Mouse (Mus musculus) MEL (cell line): Measurements from ENCODE around the gene Ppp1r14b. TPM values are rescaled to one million over a fixed set of nuclear protein-coding genes. Genes with fewer than 3 reads are reported as not detected.

ENCODE experiments used
- DNase-seq: peaks from one replicate; pipeline ENCODE4 v3.0.0; 2011; ENCODE audit warnings: low read depth, low spot score
- H3K27ac ChIP-seq: 2 replicates; pipeline ENCODE4 v1.5.1; 2012; ENCODE audit warnings: low read depth, mild to moderate bottlenecking, control low read depth, low read length, moderate library complexity; ENCODE audit not compliant: control insufficient read depth
- H3K27me3 ChIP-seq, 2 experiments: fragments of 150-350 bp in 1 of 2; sonication (generic) in 1 of 2; 2 replicates each; pipeline ENCODE4 v1.6.1; 2012; ENCODE audit warnings: low read length in 2 of 2, mild to moderate bottlenecking in 2 of 2, improper control_type of control experiment in 1 of 2, moderate library complexity in 1 of 2; ENCODE audit not compliant: insufficient read depth in 2 of 2, control insufficient read depth in 1 of 2
- H3K36me3 ChIP-seq, 2 experiments: 2 replicates each; pipeline ENCODE4 v1.6.1; 2012 to 2014; ENCODE audit warnings: low read length in 2 of 2, improper control_type of control experiment in 1 of 2, inconsistent platforms in 1 of 2, mild to moderate bottlenecking in 1 of 2; ENCODE audit not compliant: insufficient read depth in 2 of 2, control insufficient read depth in 1 of 2
- H3K4me1 ChIP-seq, 2 experiments: fragments of 150-350 bp in 1 of 2; sonication (generic) in 1 of 2; 2 replicates each; pipeline ENCODE4 v1.6.1; 2012; ENCODE audit warnings: low read length in 2 of 2, improper control_type of control experiment in 1 of 2, mild to moderate bottlenecking in 1 of 2; ENCODE audit not compliant: insufficient read depth in 2 of 2, control insufficient read depth in 1 of 2
- H3K4me3 ChIP-seq, 2 experiments: fragments of 150-350 bp in 1 of 2; sonication (generic) in 1 of 2; 2 replicates each; pipeline ENCODE4 v1.5.1; 2012; ENCODE audit warnings: low read depth in 2 of 2, low read length in 2 of 2, mild to moderate bottlenecking in 2 of 2, moderate library complexity in 2 of 2, control low read depth in 1 of 2, improper control_type of control experiment in 1 of 2; ENCODE audit not compliant: control insufficient read depth in 1 of 2, insufficient read depth in 1 of 2
- H3K79me2 ChIP-seq: 2 replicates; pipeline ENCODE4 v1.6.1; 2012; ENCODE audit warnings: mild to moderate bottlenecking, low read length, moderate library complexity; ENCODE audit not compliant: control insufficient read depth, poor library complexity, insufficient read depth
- H3K9ac ChIP-seq: 2 replicates; pipeline ENCODE4 v1.6.1; 2012; ENCODE audit warnings: low read depth, mild to moderate bottlenecking, control low read depth, low read length, moderate library complexity; ENCODE audit not compliant: control insufficient read depth, poor library complexity, severe bottlenecking
- H3K9me3 ChIP-seq: fragments of 150-350 bp; sonication (generic); replicated peaks from 2 replicates; pipeline ENCODE4 v1.6.1; 2012; ENCODE audit warnings: mild to moderate bottlenecking, low read length, improper control_type of control experiment, moderate library complexity; ENCODE audit not compliant: insufficient read depth
- CHD1 ChIP-seq: IDR thresholded peaks from 2 replicates; pipeline ENCODE4 v1.6.1; 2012; ENCODE audit warnings: low read depth, mild to moderate bottlenecking, inconsistent platforms, low read length, improper control_type of control experiment
- CHD2 ChIP-seq: IDR thresholded peaks from 2 replicates; pipeline ENCODE4 v1.6.1; 2011; ENCODE audit warnings: low read length, improper control_type of control experiment
- CTCF ChIP-seq, 3 experiments: IDR thresholded peaks in 2 of 3; conservative IDR thresholded peaks in 1 of 3; 2 replicates each; pipeline ENCODE4 v1.5.1; 2011 to 2012; ENCODE audit warnings: low read length in 3 of 3, low read depth in 2 of 3, mild to moderate bottlenecking in 2 of 3, improper control_type of control experiment in 1 of 3, inconsistent platforms in 1 of 3, mixed read lengths in 1 of 3, moderate library complexity in 1 of 3; ENCODE audit not compliant: control insufficient read depth in 1 of 3, insufficient read depth in 1 of 3, poor library complexity in 1 of 3, severe bottlenecking in 1 of 3
- E2F4 ChIP-seq: IDR thresholded peaks from 2 replicates; pipeline ENCODE4 v1.6.1; 2011; ENCODE audit warnings: low read depth, low read length, improper control_type of control experiment, borderline replicate concordance
- ETS1 ChIP-seq: IDR thresholded peaks from 2 replicates; pipeline ENCODE4 v1.6.1; 2012; ENCODE audit warnings: low read depth, mild to moderate bottlenecking, inconsistent platforms, low read length, improper control_type of control experiment, moderate library complexity
- GABPA ChIP-seq: IDR thresholded peaks from 2 replicates; pipeline ENCODE4 v1.6.1; 2012; ENCODE audit warnings: low read depth, mild to moderate bottlenecking, inconsistent platforms, low read length, improper control_type of control experiment, moderate library complexity
- GATA1 ChIP-seq: IDR thresholded peaks from 2 replicates; pipeline ENCODE4 v1.6.1; 2011; ENCODE audit warnings: low read depth, low read length, improper control_type of control experiment
- HCFC1 ChIP-seq: IDR thresholded peaks from 2 replicates; pipeline ENCODE4 v1.6.1; 2012; ENCODE audit warnings: low read depth, mild to moderate bottlenecking, inconsistent platforms, low read length, improper control_type of control experiment, moderate library complexity
- JUND ChIP-seq: IDR thresholded peaks from 2 replicates; pipeline ENCODE4 v1.6.1; 2011; ENCODE audit warnings: low read depth, mild to moderate bottlenecking, improper control_type of control experiment, low read length
- MAZ ChIP-seq: IDR thresholded peaks from 2 replicates; pipeline ENCODE4 v1.6.1; 2012; ENCODE audit warnings: low read depth, mild to moderate bottlenecking, inconsistent platforms, low read length, improper control_type of control experiment
- MYB ChIP-seq: IDR thresholded peaks from 2 replicates; pipeline ENCODE4 v1.6.1; 2011; ENCODE audit warnings: mild to moderate bottlenecking, low read depth, low read length, improper control_type of control experiment
- NELFE ChIP-seq: IDR thresholded peaks from 2 replicates; pipeline ENCODE4 v1.6.1; 2011; ENCODE audit warnings: low read depth, low read length, improper control_type of control experiment
- NRF1 ChIP-seq: IDR thresholded peaks from 2 replicates; pipeline ENCODE4 v1.6.1; 2014; ENCODE audit warnings: low read depth, mild to moderate bottlenecking, inconsistent platforms, low read length, improper control_type of control experiment, moderate library complexity; ENCODE audit not compliant: poor library complexity, insufficient read depth, severe bottlenecking
- POLR2A ChIP-seq, 2 experiments: IDR thresholded peaks; 2 replicates each; pipeline ENCODE4 v1.6.1; 2011 to 2012; ENCODE audit warnings: low read length in 2 of 2, mild to moderate bottlenecking in 2 of 2, control low read depth in 1 of 2, improper control_type of control experiment in 1 of 2, low read depth in 1 of 2, moderate library complexity in 1 of 2; ENCODE audit not compliant: control insufficient read depth in 1 of 2, insufficient read depth in 1 of 2, poor library complexity in 1 of 2
- POLR2AphosphoS5 ChIP-seq: IDR thresholded peaks from 2 replicates; pipeline ENCODE4 v1.6.1; 2012; ENCODE audit warnings: low read depth, borderline replicate concordance, mild to moderate bottlenecking, inconsistent platforms, low read length, moderate library complexity, mixed read lengths
- RCOR1 ChIP-seq: IDR thresholded peaks from 2 replicates; pipeline ENCODE4 v1.6.1; 2012; ENCODE audit warnings: low read depth, mild to moderate bottlenecking, inconsistent platforms, low read length, improper control_type of control experiment
- SIN3A ChIP-seq: IDR thresholded peaks from 2 replicates; pipeline ENCODE4 v1.6.1; 2012; ENCODE audit warnings: low read length, improper control_type of control experiment, inconsistent platforms
- SMC3 ChIP-seq: IDR thresholded peaks from 2 replicates; pipeline ENCODE4 v1.6.1; 2011; ENCODE audit warnings: low read depth, low read length, improper control_type of control experiment
- TBP ChIP-seq: IDR thresholded peaks from 2 replicates; pipeline ENCODE4 v1.8.0; 2011; ENCODE audit warnings: low read depth, low read length, improper control_type of control experiment
- TCF12 ChIP-seq: IDR thresholded peaks from 2 replicates; pipeline ENCODE4 v1.6.1; 2014; ENCODE audit warnings: low read depth, mild to moderate bottlenecking, inconsistent platforms, low read length, improper control_type of control experiment, moderate library complexity
- ZC3H11A ChIP-seq: IDR thresholded peaks from 2 replicates; pipeline ENCODE4 v1.6.1; 2012; ENCODE audit warnings: low read depth, mild to moderate bottlenecking, inconsistent platforms, low read length, improper control_type of control experiment
- ZKSCAN1 ChIP-seq: IDR thresholded peaks from 2 replicates; pipeline ENCODE4 v1.6.1; 2012; ENCODE audit warnings: low read depth, mild to moderate bottlenecking, inconsistent platforms, low read length, improper control_type of control experiment, moderate library complexity
- ZMIZ1 ChIP-seq: IDR thresholded peaks from 2 replicates; pipeline ENCODE4 v1.6.1; 2012; ENCODE audit warnings: low read depth, mild to moderate bottlenecking, inconsistent platforms, low read length, improper control_type of control experiment, moderate library complexity
- ZNF384 ChIP-seq: IDR thresholded peaks from 2 replicates; pipeline ENCODE4 v1.6.1; 2012; ENCODE audit warnings: low read depth, mild to moderate bottlenecking, inconsistent platforms, low read length, improper control_type of control experiment
- polyA plus RNA-seq, 2 experiments: library from polyadenylated mRNA; stranded (reverse) in 1 of 2; unstranded in 1 of 2; fragments of >175 nt in 1 of 2; fragments of >200 nt in 1 of 2; gene quantifications; 2 replicates each; pipeline versions ENCODE4 v1.2.1 to v1.2.4; 2012; ENCODE audit warnings: low replicate concordance in 2 of 2, low read depth in 1 of 2; ENCODE audit not compliant: insufficient read length in 2 of 2, insufficient read depth in 1 of 2, missing spikeins in 1 of 2
- total RNA-seq: library from RNA; depleted of rRNA; stranded (reverse); fragments of 300-350 nt; gene quantifications from 2 replicates; pipeline ENCODE4 v1.2.3, GENCODE M21; 2012

The Ppp1r14b gene
- total and polyA plus RNA-seq, 3 experiments: 349 to 467 TPM; not detected in 1

DNA sequence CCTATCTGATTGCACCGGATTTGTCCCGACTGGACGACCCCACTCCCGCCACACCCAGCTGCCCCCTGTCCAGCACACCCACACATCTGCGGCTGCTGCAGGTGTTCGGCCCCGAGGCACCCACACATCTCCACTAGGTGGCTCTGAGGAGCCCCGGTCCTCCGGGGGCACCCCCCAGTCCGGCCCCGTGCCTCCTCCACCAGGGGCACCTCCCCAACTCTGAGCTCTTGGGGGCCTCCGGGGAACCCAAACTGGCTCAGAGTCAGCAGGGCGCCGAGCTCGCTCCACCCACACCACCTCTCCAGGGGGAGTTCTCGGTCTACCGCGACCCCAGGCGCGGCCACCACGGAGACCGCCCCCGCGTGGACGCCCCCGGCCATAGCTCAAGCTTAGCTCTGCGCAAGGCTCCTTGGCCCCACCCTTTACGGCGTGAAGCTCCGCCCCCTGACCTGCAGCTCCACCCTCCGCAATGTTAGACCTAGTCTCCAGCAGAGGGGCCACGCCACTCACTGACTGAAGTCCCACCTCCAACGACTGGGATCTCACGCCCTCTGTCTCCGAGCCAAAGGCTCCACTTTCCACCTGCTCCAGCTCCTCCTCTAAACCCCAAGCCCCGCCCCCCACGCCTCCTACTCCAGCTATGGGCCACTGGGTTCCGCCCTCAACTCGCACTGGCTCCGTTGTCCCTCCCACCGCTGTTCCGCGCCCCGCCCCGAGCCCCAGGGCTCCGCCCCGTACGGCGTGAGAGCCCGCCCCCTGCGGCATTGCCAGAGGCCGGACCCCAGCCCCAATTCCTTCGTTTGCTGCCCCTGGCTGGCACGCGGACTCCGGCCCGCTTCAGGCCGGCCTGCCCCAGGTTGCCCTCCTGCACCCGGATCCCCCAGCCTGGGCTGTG lies 5.0 kb downstream of the Ppp1r14b start:
- no peaks in the 10 kb centered on the region for H3K9me3 ChIP-seq
- peaks cover 0 to 23% of the 10 kb centered on the region in 2 experiments; a peak in 2 of 4 replicates for H3K36me3 ChIP-seq
- H3K4me3 ChIP-seq: peak overlapping the region; percentile 56 to 60
- H3K4me1 ChIP-seq: peaks cover 0 to 19% of the 10 kb centered on the region in 2 experiments; a peak in 2 of 4 replicates
- DNase-seq: peak; percentile 99
- peaks cover 39% of the 10 kb centered on the region for H3K79me2 ChIP-seq
- peak overlapping the region; percentile 45 for H3K27ac ChIP-seq
- H3K9ac ChIP-seq: peak overlapping the region; percentile 74
- no peaks in the 10 kb centered on the region for H3K27me3 ChIP-seq
- TF ChIP-seq NRF1: 0 out of 2 replicates have a peak, but pooled peaks have one; percentile 37
- TF ChIP-seq POLR2AphosphoS5: no peak
- no peak for TF ChIP-seq ZC3H11A
- TF ChIP-seq RCOR1: no peak
- no peak for TF ChIP-seq GATA1
- TF ChIP-seq ZKSCAN1: no peak
- TF ChIP-seq ZMIZ1: 0 out of 2 replicates have a peak, but pooled peaks have one; percentile 46
- no peak for TF ChIP-seq JUND
- no peak for TF ChIP-seq ETS1
- TF ChIP-seq NELFE: no peak
- TF ChIP-seq POLR2A (IDR thresholded peaks at IDR 0.05; ENCODE audit: control insufficient read depth in 1 of 2, insufficient read depth in 1 of 2, low read depth in 1 of 2, low read length in 2 of 2, poor library complexity in 1 of 2): peak in 1 of 2 experiments; percentile 40; a peak in 2 of 4 replicates
- no peak for TF ChIP-seq CHD1
- TF ChIP-seq GABPA: no peak
- TF ChIP-seq ZNF384: no peak
- TF ChIP-seq HCFC1: no peak
- TF ChIP-seq CTCF (IDR thresholded peaks at IDR 0.05 in 2 of 3, conservative IDR thresholded peaks at IDR 0.05 in 1 of 3; ENCODE audit: control insufficient read depth in 1 of 3, insufficient read depth in 1 of 3, low read depth in 2 of 3, low read length in 3 of 3, poor library complexity in 1 of 3, severe bottlenecking in 1 of 3): peak; percentile 54 to 86 (median 55)
- TF ChIP-seq MYB: no peak
- peak; percentile 38 for TF ChIP-seq SMC3
- no peak for TF ChIP-seq CHD2
- TF ChIP-seq TBP: no peak
- 0 out of 2 replicates have a peak, but pooled peaks have one; percentile 25 for TF ChIP-seq TCF12
- no peak for TF ChIP-seq E2F4
- peak; percentile 54; the same call in 1 of the 2 replicates for TF ChIP-seq SIN3A
- 0 out of 2 replicates have a peak, but pooled peaks have one; percentile 50 for TF ChIP-seq MAZ
- TF ChIP-seq, all 39 proteins: peak for 8
